Mouse (Mus musculus) G1E (cell line): Measurements from ENCODE around the gene Apc2. TPM values are rescaled to one million over a fixed set of nuclear protein-coding genes. Genes with fewer than 3 reads are reported as not detected.

Experiments used
- ATAC-seq: 2 replicates; pipeline ENCODE4 v1.8.0; 2016; ENCODE audit warnings: mild to moderate bottlenecking; ENCODE audit not compliant: insufficient number of reproducible peaks, poor library complexity, low FRiP score, severe bottlenecking; ENCODE audit errors: extremely low read depth
- DNase-seq: peaks from one replicate; pipeline ENCODE4 v3.0.0; 2012; ENCODE audit warnings: low spot score
- H3K27me3 ChIP-seq: 2 replicates; pipeline ENCODE4 v1.6.1; 2012; ENCODE audit warnings: mild to moderate bottlenecking, low read length, inconsistent platforms; ENCODE audit not compliant: insufficient read depth
- H3K36me3 ChIP-seq: replicated peaks from 2 replicates; pipeline ENCODE3; 2012; ENCODE audit warnings: mild to moderate bottlenecking, inconsistent platforms
- H3K4me1 ChIP-seq: 2 replicates; pipeline ENCODE4 v1.6.1; 2012; ENCODE audit warnings: low read depth, low read length, inconsistent platforms, mixed read lengths; ENCODE audit not compliant: insufficient read depth
- H3K4me3 ChIP-seq: 2 replicates; pipeline ENCODE4 v1.5.1; 2012; ENCODE audit warnings: low read depth, mild to moderate bottlenecking, inconsistent platforms, low read length, moderate library complexity, mixed read lengths
- H3K9me3 ChIP-seq: replicated peaks from 2 replicates; pipeline ENCODE4 v1.6.1; 2012; ENCODE audit warnings: inconsistent platforms
- CTCF ChIP-seq: IDR thresholded peaks from 2 replicates; pipeline ENCODE4 v1.5.1; 2012; ENCODE audit warnings: low read depth, low read length, inconsistent platforms, mixed read lengths
- GATA1 ChIP-seq: IDR thresholded peaks from 2 replicates; pipeline ENCODE4 v1.6.1; 2012; ENCODE audit warnings: borderline replicate concordance, low read length, inconsistent platforms, mixed read lengths
- GATA2 ChIP-seq: IDR thresholded peaks from 2 replicates; pipeline ENCODE4 v1.6.1; 2012; ENCODE audit warnings: low read depth, low read length, inconsistent platforms, borderline replicate concordance
- POLR2AphosphoS5 ChIP-seq: IDR thresholded peaks from 2 replicates; pipeline ENCODE4 v1.6.1; 2012; ENCODE audit warnings: low read depth, low read length, inconsistent platforms; ENCODE audit not compliant: insufficient replicate concordance
- TAL1 ChIP-seq: conservative IDR thresholded peaks from 2 replicates; pipeline ENCODE4 v1.6.1; 2012; ENCODE audit warnings: low read depth, low read length, inconsistent platforms, mixed read lengths
- polyA plus RNA-seq: library from polyadenylated mRNA; stranded (reverse); fragments of >175 nt; gene quantifications from 2 replicates; pipeline ENCODE4 v1.2.3, GENCODE M21; 2012
- total RNA-seq, 2 experiments: library from RNA; stranded (forward) in 1 of 2; stranded (reverse) in 1 of 2; fragments of 200-1000 nt in 1 of 2; fragments of >200 nt in 1 of 2; fragmentation: Nextera tagmentation in 1 of 2; gene quantifications; 2 replicates each; pipeline ENCODE4 v1.2.3; 2014 to 2017

Apc2 gene
- total and polyA plus RNA-seq, 3 experiments: 0.02 to 0.23 (median 0.11) TPM

GRCm38 (mm10) chr10:80271186-80271843 is 24.5 kb upstream of the Apc2 start:
- DNase-seq (no peak), ATAC-seq (no peak; the same call in 1 of the 2 replicates)
- H3K36me3 ChIP-seq: peaks cover 89% of the 10 kb centered on the region
- no peaks in the 10 kb centered on the region for H3K27me3 ChIP-seq
- H3K4me3 ChIP-seq: peak overlapping the region; percentile 63; the same call in 1 of the 2 replicates
- H3K9me3 ChIP-seq: no peaks in the 10 kb centered on the region
- no peak for TF ChIP-seq GATA1
- no peak for TF ChIP-seq POLR2AphosphoS5
- TF ChIP-seq CTCF: no peak
- TF ChIP-seq GATA2: no peak
- no peak for TF ChIP-seq TAL1
- peaks cover 83% of the 10 kb centered on the region for H3K4me1 ChIP-seq

- no peaks in the 10 kb centered on the region for H3K27me3 ChIP-seq
- H3K9me3 ChIP-seq: no peaks in the 10 kb centered on the region
- peak overlapping the region; percentile 63; the same call in 1 of the 2 replicates for H3K4me3 ChIP-seq
- TF ChIP-seq CTCF (no peak), GATA1 (no peak), TAL1 (no peak), GATA2 (no peak), POLR2AphosphoS5 (no peak)
- H3K4me1 ChIP-seq: peaks cover 79% of the 10 kb centered on the region
- no peak for ATAC-seq
- peaks cover 90% of the 10 kb centered on the region for H3K36me3 ChIP-seq
- DNase-seq: no peak
Observed at GRCm38 (mm10) chr10:80271870-80272585, 23.7 kb upstream of the Apc2 start.

- DNase-seq (no peak), ATAC-seq (no peak)
- Histone ChIP-seq H3K4me1 (peaks cover 75% of the 10 kb centered on the region), H3K9me3 (no peaks in the 10 kb centered on the region), H3K36me3 (peaks cover 92% of the 10 kb centered on the region), H3K4me3 (no peak overlapping the region; the same call in 1 of the 2 replicates), H3K27me3 (no peaks in the 10 kb centered on the region)
- TF ChIP-seq POLR2AphosphoS5: no peak
- TF ChIP-seq TAL1: no peak
- TF ChIP-seq CTCF: no peak
- TF ChIP-seq GATA1: no peak
- no peak for TF ChIP-seq GATA2
Observed at GRCm38 (mm10) chr10:80273847-80274246, 21.9 kb upstream of the Apc2 start.

GRCm38 (mm10) chr10:80276238-80276637 is 19.5 kb upstream of the Apc2 start:
- Histone ChIP-seq H3K9me3 (no peaks in the 10 kb centered on the region), H3K27me3 (no peaks in the 10 kb centered on the region), H3K4me3 (no peak overlapping the region), H3K36me3 (peaks cover 93% of the 10 kb centered on the region), H3K4me1 (peaks cover 67% of the 10 kb centered on the region)
- DNase-seq: no peak
- no peak for TF ChIP-seq TAL1
- TF ChIP-seq POLR2AphosphoS5: no peak
- no peak for TF ChIP-seq GATA1
- TF ChIP-seq CTCF: no peak
- TF ChIP-seq GATA2: no peak
- ATAC-seq: no peak

GRCm38 (mm10) chr10:80278390-80278789 is 17.4 kb upstream of the Apc2 start:
- no peak for TF ChIP-seq GATA1
- no peak for TF ChIP-seq POLR2AphosphoS5
- no peak for TF ChIP-seq CTCF
- no peak for TF ChIP-seq GATA2
- TF ChIP-seq TAL1: no peak
- peaks cover 98% of the 10 kb centered on the region for H3K36me3 ChIP-seq
- H3K4me3 ChIP-seq: no peak overlapping the region
- no peaks in the 10 kb centered on the region for H3K9me3 ChIP-seq
- DNase-seq: no peak
- ATAC-seq: no peak
- no peaks in the 10 kb centered on the region for H3K27me3 ChIP-seq
- peaks cover 67% of the 10 kb centered on the region for H3K4me1 ChIP-seq

- no peaks in the 10 kb centered on the region for H3K27me3 ChIP-seq
- H3K36me3 ChIP-seq: peaks cover 98% of the 10 kb centered on the region
- DNase-seq (no peak), ATAC-seq (no peak)
- TF ChIP-seq GATA1: no peak
- no peak for TF ChIP-seq CTCF
- no peak for TF ChIP-seq GATA2
- TF ChIP-seq TAL1: no peak
- TF ChIP-seq POLR2AphosphoS5: no peak
- peaks cover 66% of the 10 kb centered on the region for H3K4me1 ChIP-seq
- no peaks in the 10 kb centered on the region for H3K9me3 ChIP-seq
- no peak overlapping the region for H3K4me3 ChIP-seq
Observed at GRCm38 (mm10) chr10:80279273-80279672, 16.5 kb upstream of the Apc2 start.
